Mouse (Mus musculus): ENCODE results near the gene Psmd14. TPM values are rescaled to one million over a fixed set of nuclear protein-coding genes. Genes with fewer than 3 reads are reported as not detected.

The Psmd14 gene
- polyA plus RNA-seq, 1 experiment = 98.8 TPM

DNA sequence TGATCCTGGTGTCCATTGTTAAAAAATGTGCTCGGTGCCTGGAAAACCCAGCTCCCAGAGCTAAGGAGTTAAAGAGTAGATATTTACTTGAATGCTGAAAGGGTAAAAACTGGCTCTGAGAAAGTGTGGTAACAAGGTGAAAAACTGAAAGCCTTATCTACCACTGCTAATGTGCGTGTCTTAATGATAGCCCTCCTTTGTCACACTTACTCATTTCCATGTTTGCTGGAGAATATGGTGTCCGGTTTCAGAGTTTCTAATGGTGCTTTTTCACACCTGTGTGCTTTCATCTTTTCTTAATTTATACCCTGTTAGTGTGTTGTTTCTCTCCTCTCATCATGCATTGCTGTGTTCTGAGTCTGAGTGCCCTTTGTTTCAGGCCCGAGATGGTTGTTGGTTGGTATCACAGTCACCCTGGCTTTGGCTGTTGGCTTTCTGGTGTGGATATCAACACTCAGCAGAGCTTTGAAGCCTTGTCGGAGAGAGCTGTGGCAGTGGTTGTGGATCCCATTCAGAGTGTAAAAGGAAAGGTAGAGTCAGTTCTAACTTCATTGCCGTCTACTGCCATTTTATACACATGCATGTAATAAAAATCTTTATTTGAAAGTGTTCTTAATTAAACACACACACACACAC lies 53.1 kb downstream of the Psmd14 start:
- Histone ChIP-seq H3K79me3 (ENCODE audit: low read depth) (peaks cover 16% of the 10 kb centered on the region), H3K79me2 (ENCODE audit: control insufficient read depth, insufficient read depth) (peaks cover 29% of the 10 kb centered on the region), H3K4me3 (ENCODE audit: insufficient read depth, poor library complexity, severe bottlenecking) (no peak overlapping the region), H3ac (ENCODE audit: control insufficient read depth, insufficient read length, low read depth) (no peak overlapping the region), H3K36me3 (ENCODE audit: control insufficient read depth, insufficient read depth) (peaks cover 65% of the 10 kb centered on the region), H3K27me3 (ENCODE audit: control insufficient read depth, insufficient read depth, insufficient read length) (no peaks in the 10 kb centered on the region)
- TF ChIP-seq USF1 (IDR thresholded peaks at IDR 0.05; ENCODE audit: low read depth) (no peak), MYOG (IDR thresholded peaks at IDR 0.05; ENCODE audit: control insufficient read depth, extremely low read depth, insufficient read length) (no peak), CTCF (IDR thresholded peaks at IDR 0.05; ENCODE audit: control insufficient read depth, insufficient read depth, insufficient read length) (no peak), FOSL1 (IDR thresholded peaks at IDR 0.05; ENCODE audit: insufficient read depth, low read length, poor library complexity, severe bottlenecking) (no peak), CEBPB (IDR thresholded peaks at IDR 0.05; ENCODE audit: low read depth) (no peak), MAX (IDR thresholded peaks at IDR 0.05) (no peak), MYOD1 (IDR thresholded peaks at IDR 0.05; ENCODE audit: control insufficient read depth, insufficient read length, low read depth) (no peak)

DNA sequence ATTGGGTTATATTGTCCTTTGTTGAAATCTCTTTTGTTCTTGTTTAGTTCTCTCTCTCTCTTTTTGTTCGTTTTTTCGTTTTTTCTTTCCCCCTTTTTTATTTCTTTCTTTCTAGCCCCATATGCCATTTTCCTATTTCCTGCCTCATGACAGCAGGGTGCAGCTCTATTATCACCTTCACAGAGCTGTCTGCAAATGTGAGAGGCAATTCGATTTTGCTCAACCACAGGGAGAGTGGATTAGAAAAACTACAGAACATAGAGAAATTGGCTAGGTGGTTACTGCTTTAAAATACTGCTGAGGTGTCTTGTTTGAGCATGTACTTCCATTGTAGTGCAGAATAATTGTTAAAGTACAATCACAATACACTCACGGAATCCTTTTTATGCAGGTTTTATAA lies 54.0 kb downstream of the Psmd14 start:
- TF ChIP-seq FOSL1 (IDR thresholded peaks at IDR 0.05; ENCODE audit: insufficient read depth, low read length, poor library complexity, severe bottlenecking) (no peak), MYOG (IDR thresholded peaks at IDR 0.05; ENCODE audit: control insufficient read depth, extremely low read depth, insufficient read length) (no peak), CTCF (IDR thresholded peaks at IDR 0.05; ENCODE audit: control insufficient read depth, insufficient read depth, insufficient read length) (no peak), MYOD1 (IDR thresholded peaks at IDR 0.05; ENCODE audit: control insufficient read depth, insufficient read length, low read depth) (no peak), USF1 (IDR thresholded peaks at IDR 0.05; ENCODE audit: low read depth) (no peak), CEBPB (IDR thresholded peaks at IDR 0.05; ENCODE audit: low read depth) (no peak), MAX (IDR thresholded peaks at IDR 0.05) (no peak)

DNA sequence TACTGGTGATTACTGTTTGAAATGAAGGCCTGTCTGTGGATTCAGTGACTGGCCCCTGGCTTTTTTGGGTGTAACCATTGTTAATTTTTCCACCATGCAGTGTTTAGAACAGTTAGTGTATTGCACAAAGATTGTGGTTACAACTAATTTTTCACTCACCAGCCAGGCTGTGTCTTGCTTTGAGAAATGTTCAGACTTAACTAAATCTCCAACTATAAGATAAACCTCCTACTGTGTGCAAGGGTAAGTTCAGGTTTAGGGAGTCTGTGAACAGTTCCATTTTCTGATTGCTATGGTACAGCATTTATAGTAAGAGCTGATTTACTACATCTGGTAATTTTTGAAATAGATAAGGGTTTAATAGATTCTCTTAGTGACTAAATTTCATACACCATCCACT lies 69.3 kb downstream of the Psmd14 start:
- Histone ChIP-seq H3K27me3 (ENCODE audit: control insufficient read depth, insufficient read depth, insufficient read length) (no peaks in the 10 kb centered on the region), H3K79me2 (ENCODE audit: control insufficient read depth, insufficient read depth) (peaks cover 4% of the 10 kb centered on the region), H3K4me3 (ENCODE audit: insufficient read depth, poor library complexity, severe bottlenecking) (no peak overlapping the region), H3K79me3 (ENCODE audit: low read depth) (peaks cover 12% of the 10 kb centered on the region), H3K36me3 (ENCODE audit: control insufficient read depth, insufficient read depth) (peaks cover 79% of the 10 kb centered on the region), H3ac (ENCODE audit: control insufficient read depth, insufficient read length, low read depth) (no peak overlapping the region)
- TF ChIP-seq CTCF (IDR thresholded peaks at IDR 0.05; ENCODE audit: control insufficient read depth, insufficient read depth, insufficient read length) (no peak), CEBPB (IDR thresholded peaks at IDR 0.05; ENCODE audit: low read depth) (no peak), FOSL1 (IDR thresholded peaks at IDR 0.05; ENCODE audit: insufficient read depth, low read length, poor library complexity, severe bottlenecking) (no peak), USF1 (IDR thresholded peaks at IDR 0.05; ENCODE audit: low read depth) (no peak), MYOG (IDR thresholded peaks at IDR 0.05; ENCODE audit: control insufficient read depth, extremely low read depth, insufficient read length) (no peak), MAX (IDR thresholded peaks at IDR 0.05) (no peak), MYOD1 (IDR thresholded peaks at IDR 0.05; ENCODE audit: control insufficient read depth, insufficient read length, low read depth) (no peak)

More for the DNA sequence above, 54.0 kb downstream of the Psmd14 start:
- Histone ChIP-seq H3K36me3 (ENCODE audit: control insufficient read depth, insufficient read depth) (peaks cover 59% of the 10 kb centered on the region), H3K27me3 (ENCODE audit: control insufficient read depth, insufficient read depth, insufficient read length) (no peaks in the 10 kb centered on the region), H3K4me3 (ENCODE audit: insufficient read depth, poor library complexity, severe bottlenecking) (no peak overlapping the region), H3K79me2 (ENCODE audit: control insufficient read depth, insufficient read depth) (peaks cover 20% of the 10 kb centered on the region), H3ac (ENCODE audit: control insufficient read depth, insufficient read length, low read depth) (no peak overlapping the region), H3K79me3 (ENCODE audit: low read depth) (peaks cover 9% of the 10 kb centered on the region)

DNA sequence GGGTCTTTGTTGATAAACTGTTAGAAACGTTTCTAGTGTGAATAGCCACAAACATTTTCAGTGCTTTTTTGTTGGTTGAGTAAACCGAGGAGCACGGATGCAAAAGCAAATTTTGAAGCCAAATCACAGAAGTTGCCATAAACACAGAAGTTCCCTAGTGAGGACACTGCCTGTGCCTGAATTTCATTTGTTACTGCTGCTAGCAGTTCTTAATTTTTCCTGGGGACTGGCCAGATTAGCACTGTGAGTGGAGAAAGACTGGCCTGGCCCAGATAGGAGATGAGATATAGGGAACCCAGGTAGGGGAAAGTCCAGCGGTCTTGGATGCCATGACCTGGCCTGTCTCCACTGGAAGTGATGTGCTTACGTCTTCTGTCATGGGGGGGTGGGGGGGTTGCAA lies 83.5 kb downstream of the Psmd14 start:
- TF ChIP-seq CEBPB (IDR thresholded peaks at IDR 0.05; ENCODE audit: low read depth) (no peak), FOSL1 (IDR thresholded peaks at IDR 0.05; ENCODE audit: insufficient read depth, low read length, poor library complexity, severe bottlenecking) (no peak), MAX (IDR thresholded peaks at IDR 0.05) (no peak), MYOG (IDR thresholded peaks at IDR 0.05; ENCODE audit: control insufficient read depth, extremely low read depth, insufficient read length) (no peak)
- no peak overlapping the region for H3K4me3 ChIP-seq (ENCODE audit: insufficient read depth, poor library complexity, severe bottlenecking)
- peaks cover 3% of the 10 kb centered on the region for H3K79me3 ChIP-seq (ENCODE audit: low read depth)
- no peaks in the 10 kb centered on the region for H3K27me3 ChIP-seq (ENCODE audit: control insufficient read depth, insufficient read depth, insufficient read length)
- no peaks in the 10 kb centered on the region for H3K79me2 ChIP-seq (ENCODE audit: control insufficient read depth, insufficient read depth)
- no peak overlapping the region for H3ac ChIP-seq (ENCODE audit: control insufficient read depth, insufficient read length, low read depth)
- H3K36me3 ChIP-seq (ENCODE audit: control insufficient read depth, insufficient read depth) = peaks cover 36% of the 10 kb centered on the region

DNA sequence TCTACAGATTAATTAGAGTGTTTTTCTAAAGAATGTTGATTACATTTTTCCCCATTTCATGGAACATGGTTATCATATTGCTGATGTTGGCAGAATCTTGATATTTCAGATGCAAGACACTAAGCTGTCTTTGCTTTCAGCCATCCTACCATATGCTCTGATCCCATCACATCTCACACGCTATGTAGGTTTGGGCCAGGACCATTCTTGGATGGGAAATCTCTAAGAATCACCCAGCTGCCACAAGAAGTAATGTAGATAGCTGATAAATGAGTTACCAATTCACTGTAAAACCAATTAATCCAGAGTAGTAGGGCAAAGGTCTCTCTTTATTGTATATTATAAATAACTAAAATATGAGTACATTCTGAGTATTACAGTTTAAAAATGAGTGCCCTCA lies 86.6 kb downstream of the Psmd14 start:
- TF ChIP-seq CEBPB (IDR thresholded peaks at IDR 0.05; ENCODE audit: low read depth) (no peak), MAX (IDR thresholded peaks at IDR 0.05) (no peak), CTCF (IDR thresholded peaks at IDR 0.05; ENCODE audit: control insufficient read depth, insufficient read depth, insufficient read length) (no peak)
- Histone ChIP-seq H3K36me3 (ENCODE audit: control insufficient read depth, insufficient read depth) (peaks cover 38% of the 10 kb centered on the region), H3ac (ENCODE audit: control insufficient read depth, insufficient read length, low read depth) (no peak overlapping the region), H3K4me3 (ENCODE audit: insufficient read depth, poor library complexity, severe bottlenecking) (no peak overlapping the region), H3K79me3 (ENCODE audit: low read depth) (no peaks in the 10 kb centered on the region), H3K27me3 (ENCODE audit: control insufficient read depth, insufficient read depth, insufficient read length) (no peaks in the 10 kb centered on the region), H3K79me2 (ENCODE audit: control insufficient read depth, insufficient read depth) (no peaks in the 10 kb centered on the region)

DNA sequence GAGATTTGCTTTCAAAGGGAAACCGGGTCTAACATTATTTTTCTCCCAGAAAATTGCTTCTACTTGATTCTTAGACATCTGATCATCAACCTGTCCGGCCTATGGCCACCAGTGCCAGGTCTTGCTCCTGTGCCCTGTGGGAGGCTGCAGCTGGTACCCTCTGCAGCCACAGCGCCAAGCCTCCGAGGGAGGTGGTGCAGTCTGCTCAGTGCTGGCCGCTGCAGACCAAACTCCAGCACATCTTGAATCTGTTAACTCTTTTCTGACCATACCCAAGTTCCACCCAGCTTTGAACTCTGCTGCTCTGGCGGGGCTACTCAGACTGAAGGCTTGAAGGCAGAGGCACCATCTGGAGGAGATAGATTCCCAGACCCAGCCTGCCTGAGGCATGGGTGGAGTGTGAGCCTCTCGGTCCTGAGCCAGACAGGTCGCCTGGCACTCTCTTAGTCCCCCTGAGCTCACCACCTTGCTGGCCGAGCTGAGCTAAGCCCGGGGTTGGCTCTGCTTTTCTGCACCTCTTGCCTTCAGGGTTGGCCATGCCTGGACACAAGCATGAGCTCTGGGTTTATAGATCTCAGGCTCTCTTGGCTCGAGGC lies 91.3 kb downstream of the Psmd14 start, which contains the start of gene Tbr1:
Gene Tbr1 (plus strand): TSS at position 275 of the 596 bp plus-strand sequence.
- Histone ChIP-seq H3K4me3 (ENCODE audit: insufficient read depth, poor library complexity, severe bottlenecking) (no peak within 1 kb of the TSS), H3K27me3 (ENCODE audit: control insufficient read depth, insufficient read depth, insufficient read length) (no peaks in the 10 kb centered on the region), H3K79me3 (ENCODE audit: low read depth) (no peaks in the 10 kb centered on the region), H3K79me2 (ENCODE audit: control insufficient read depth, insufficient read depth) (no peaks in the 10 kb centered on the region), H3ac (ENCODE audit: control insufficient read depth, insufficient read length, low read depth) (no peak within 1 kb of the TSS), H3K36me3 (ENCODE audit: control insufficient read depth, insufficient read depth) (peaks cover 30% of the 10 kb centered on the region)
- no peak for TF ChIP-seq MAX (IDR thresholded peaks at IDR 0.05)
- no peak for TF ChIP-seq CEBPB (IDR thresholded peaks at IDR 0.05; ENCODE audit: low read depth)
- TF ChIP-seq CTCF (IDR thresholded peaks at IDR 0.05; ENCODE audit: control insufficient read depth, insufficient read depth, insufficient read length) = no peak
- TF ChIP-seq FOSL1 (IDR thresholded peaks at IDR 0.05; ENCODE audit: insufficient read depth, low read length, poor library complexity, severe bottlenecking) = no peak
- TF ChIP-seq USF1 (IDR thresholded peaks at IDR 0.05; ENCODE audit: low read depth) = no peak
- TF ChIP-seq MYOD1 (IDR thresholded peaks at IDR 0.05; ENCODE audit: control insufficient read depth, insufficient read length, low read depth) = no peak
- no peak for TF ChIP-seq MYOG (IDR thresholded peaks at IDR 0.05; ENCODE audit: control insufficient read depth, extremely low read depth, insufficient read length)
